Mouse (Mus musculus) hindbrain, embryonic 15.5 days (tissue): Measurements from ENCODE around the gene Afap1. TPM values are rescaled to one million over a fixed set of nuclear protein-coding genes. Genes with fewer than 3 reads are reported as not detected.

Source experiments
- ATAC-seq: fragments of 200-750 bp; cut with Nextera tagmentation; 2 replicates; pipeline ENCODE4 v1.8.0; 2017; ENCODE audit warnings: low read depth, moderate number of reproducible peaks, moderate TSS enrichment; ENCODE audit not compliant: low FRiP score
- H3K27ac ChIP-seq: fragments of 300-500 bp; sonication (generic); replicated peaks from 2 replicates; pipeline ENCODE4 v1.5.1; 2015; ENCODE audit warnings: mild to moderate bottlenecking, inconsistent platforms
- H3K27me3 ChIP-seq: fragments of 300-500 bp; sonication (generic); 2 replicates; pipeline ENCODE4 v1.6.1; 2015; ENCODE audit warnings: control low read depth, inconsistent platforms
- H3K36me3 ChIP-seq: fragments of 300-500 bp; sonication (generic); 2 replicates; pipeline ENCODE4 v1.6.1; 2015; ENCODE audit warnings: control low read depth, inconsistent platforms
- H3K4me1 ChIP-seq: fragments of 300-500 bp; sonication (generic); replicated peaks from 2 replicates; pipeline ENCODE4 v1.6.1; 2015; ENCODE audit warnings: control low read depth, inconsistent platforms
- H3K4me2 ChIP-seq: fragments of 300-500 bp; sonication (generic); 2 replicates; pipeline ENCODE4 v1.6.1; 2015; ENCODE audit warnings: moderate library complexity, mild to moderate bottlenecking, inconsistent platforms
- H3K4me3 ChIP-seq: fragments of 300-500 bp; sonication (generic); 2 replicates; pipeline ENCODE4 v1.5.1; 2015; ENCODE audit warnings: mild to moderate bottlenecking, inconsistent platforms
- H3K9ac ChIP-seq: fragments of 300-500 bp; sonication (generic); 2 replicates; pipeline ENCODE4 v1.6.1; 2015; ENCODE audit warnings: inconsistent platforms
- H3K9me3 ChIP-seq: fragments of 300-500 bp; sonication (generic); 2 replicates; pipeline ENCODE4 v1.6.1; 2016; ENCODE audit warnings: control low read depth, inconsistent platforms
- WGBS: fragments of 180-500 bp; shearing (Covaris S2); methylation state at CpG from one replicate; pipeline ENCODE4 v1.1.7; 2015; 5-methylcytosine and 5-hydroxymethylcytosine counted together
- polyA plus RNA-seq: library from polyadenylated mRNA; unstranded; fragments of >200 nt; fragmentation: Nextera tagmentation; extraction: Ambion mirVana; gene quantifications from 2 replicates; pipeline ENCODE4 v1.2.1, GENCODE M21; 2015

Gene Afap1
- polyA plus RNA-seq, result 67.5 and 73.2 TPM in 2 replicates

- peak; percentile 95 for ATAC-seq
- whole genome bisulfite sequencing, result under 1% methylated on average over 49 of the region's 49 CpGs
- Histone ChIP-seq H3K4me1 (peaks cover 45% of the 10 kb centered on the region), H3K27ac (peak within 1 kb of the TSS; percentile 84), H3K9ac (peak within 1 kb of the TSS; percentile 93), H3K36me3 (no peaks in the 10 kb centered on the region), H3K4me2 (peak within 1 kb of the TSS; percentile 83), H3K27me3 (no peaks in the 10 kb centered on the region), H3K4me3 (peak within 1 kb of the TSS; percentile 88), H3K9me3 (no peaks in the 10 kb centered on the region)
Observed at GRCm38 (mm10) chr5:35893093-35893804, at the start of gene Afap1. Gene Afap1, plus strand, starts transcription at chr5:35893319.

DNA sequence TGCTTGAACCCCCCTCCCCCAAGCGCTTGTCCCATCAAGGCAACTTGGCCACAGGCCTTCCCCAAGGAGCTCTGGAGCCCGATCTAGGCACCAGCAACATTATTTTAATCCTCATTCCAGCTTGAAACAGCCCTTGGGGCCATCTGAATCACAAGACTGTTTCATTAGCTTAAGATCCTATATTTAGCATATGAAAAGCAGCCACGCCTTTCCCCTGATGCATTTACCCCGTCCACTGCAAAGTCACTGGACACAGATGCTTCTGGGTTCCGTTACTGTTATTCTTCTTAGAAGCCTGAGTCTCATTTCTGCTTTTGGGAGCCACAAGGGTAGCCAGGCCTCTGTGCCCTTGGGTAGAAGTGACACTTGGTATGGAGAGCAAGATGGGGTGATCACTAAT is 41.6 kb upstream of the Afap1 start:
- Histone ChIP-seq H3K4me3 (no peak overlapping the region), H3K4me2 (no peak overlapping the region), H3K36me3 (no peaks in the 10 kb centered on the region), H3K27ac (no peak overlapping the region), H3K4me1 (peaks cover 9% of the 10 kb centered on the region; the same call in 1 of the 2 replicates), H3K9ac (no peak overlapping the region), H3K9me3 (no peaks in the 10 kb centered on the region), H3K27me3 (no peaks in the 10 kb centered on the region)
- no peak for ATAC-seq
- WGBS, result 45% methylated on average over 5 of the region's 5 CpGs

GRCm38 (mm10) chr5:35853463-35853862 is 39.7 kb upstream of the Afap1 start:
- no peak overlapping the region for H3K27ac ChIP-seq
- no peaks in the 10 kb centered on the region for H3K9me3 ChIP-seq
- no peak overlapping the region for H3K4me3 ChIP-seq
- ATAC-seq, result no peak
- no peaks in the 10 kb centered on the region for H3K27me3 ChIP-seq
- no peak overlapping the region for H3K9ac ChIP-seq
- WGBS, result 84% methylated on average over 4 of the region's 4 CpGs
- no peak overlapping the region for H3K4me2 ChIP-seq
- no peaks in the 10 kb centered on the region for H3K36me3 ChIP-seq
- H3K4me1 ChIP-seq, result peaks cover 9% of the 10 kb centered on the region; the same call in 1 of the 2 replicates

- H3K4me1 ChIP-seq, result peaks cover 2% of the 10 kb centered on the region; the same call in 1 of the 2 replicates
- no peak overlapping the region for H3K4me3 ChIP-seq
- H3K27me3 ChIP-seq, result no peaks in the 10 kb centered on the region
- H3K4me2 ChIP-seq, result no peak overlapping the region
- H3K9ac ChIP-seq, result no peak overlapping the region
- 0 out of 2 replicates have a peak, but pooled peaks have one; percentile 7 for ATAC-seq
- H3K36me3 ChIP-seq, result no peaks in the 10 kb centered on the region
- H3K9me3 ChIP-seq, result no peaks in the 10 kb centered on the region
- 34% methylated on average over 3 of the region's 3 CpGs for WGBS
- H3K27ac ChIP-seq, result no peak overlapping the region
Observed at GRCm38 (mm10) chr5:35856245-35856644, 36.9 kb upstream of the Afap1 start.

DNA sequence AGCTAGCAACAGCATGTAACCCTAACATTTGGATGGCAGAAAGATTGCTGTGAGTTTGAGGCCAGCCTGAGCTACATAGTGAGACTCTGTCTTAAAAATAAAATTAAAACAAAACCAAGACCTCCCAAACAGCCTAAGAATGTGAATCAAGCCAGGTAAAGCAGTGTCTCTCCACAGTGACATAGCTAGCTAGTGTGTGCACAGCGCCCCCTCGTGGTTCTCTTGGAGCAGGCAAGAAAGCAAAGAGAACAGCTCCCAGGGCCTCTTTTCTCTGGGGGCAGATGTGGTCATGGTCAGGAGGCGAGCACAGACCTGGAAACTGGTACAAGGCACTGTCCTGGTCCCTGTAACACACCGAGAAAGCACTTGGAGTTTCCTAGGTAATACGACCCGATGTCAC is 35.0 kb upstream of the Afap1 start:
- no peak overlapping the region for H3K4me2 ChIP-seq
- H3K4me1 ChIP-seq, result no peaks in the 10 kb centered on the region
- no peak overlapping the region for H3K4me3 ChIP-seq
- ATAC-seq, result peak; percentile 33; the same call in 1 of the 2 replicates
- no peaks in the 10 kb centered on the region for H3K36me3 ChIP-seq
- no peaks in the 10 kb centered on the region for H3K9me3 ChIP-seq
- no peaks in the 10 kb centered on the region for H3K27me3 ChIP-seq
- H3K27ac ChIP-seq, result no peak overlapping the region
- no peak overlapping the region for H3K9ac ChIP-seq
- WGBS, result 26% methylated on average over 6 of the region's 6 CpGs

DNA sequence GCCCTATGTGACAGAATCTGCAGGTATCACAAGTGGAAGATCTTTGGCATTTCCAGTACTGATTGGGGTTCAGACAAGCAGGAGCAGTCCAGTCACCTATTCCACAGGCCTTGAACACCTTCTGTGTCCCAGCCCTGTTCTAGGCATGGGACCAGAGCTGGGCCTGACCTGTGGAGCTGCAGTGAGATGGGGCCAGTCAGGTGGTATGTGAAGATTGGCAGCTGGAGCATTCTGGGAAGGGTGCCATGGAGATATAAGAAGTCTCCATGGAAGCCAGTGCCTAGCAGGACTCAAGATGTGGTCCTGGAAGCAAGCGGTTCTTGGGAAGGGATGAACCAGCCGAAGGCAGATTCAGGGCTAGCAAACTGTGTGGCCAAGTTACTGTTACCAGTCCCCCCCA is 31.7 kb upstream of the Afap1 start:
- Histone ChIP-seq H3K9ac (no peak overlapping the region), H3K4me1 (no peaks in the 10 kb centered on the region), H3K4me3 (no peak overlapping the region), H3K27me3 (no peaks in the 10 kb centered on the region), H3K36me3 (no peaks in the 10 kb centered on the region), H3K27ac (no peak overlapping the region), H3K9me3 (no peaks in the 10 kb centered on the region), H3K4me2 (no peak overlapping the region)
- ATAC-seq, result no peak
- WGBS, result 97% methylated on average over 2 of the region's 2 CpGs

DNA sequence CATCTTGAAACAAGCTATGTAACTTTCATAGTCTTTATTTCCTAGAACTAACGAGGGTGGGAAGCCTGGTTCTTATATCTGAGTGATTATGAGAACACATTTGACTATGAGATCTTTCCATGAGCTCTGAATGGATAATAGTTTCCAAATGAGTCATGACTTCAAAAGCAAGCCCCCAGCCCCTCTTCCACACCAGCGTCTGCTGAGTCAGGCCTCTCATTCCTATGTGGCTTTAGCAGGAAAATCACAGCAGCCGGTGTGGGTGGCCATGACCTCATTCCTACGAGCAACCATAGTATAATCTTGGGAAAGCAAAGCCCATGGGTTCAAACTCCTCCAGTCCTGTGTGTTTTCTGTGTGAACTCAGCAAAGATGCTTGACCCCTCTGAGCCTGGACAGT is 23.1 kb upstream of the Afap1 start:
- no peaks in the 10 kb centered on the region for H3K9me3 ChIP-seq
- no peaks in the 10 kb centered on the region for H3K27me3 ChIP-seq
- H3K9ac ChIP-seq, result no peak overlapping the region
- no peaks in the 10 kb centered on the region for H3K36me3 ChIP-seq
- 0 out of 2 replicates have a peak, but pooled peaks have one; percentile 52 for ATAC-seq
- no peak overlapping the region for H3K4me2 ChIP-seq
- no peak overlapping the region for H3K27ac ChIP-seq
- H3K4me1 ChIP-seq, result no peaks in the 10 kb centered on the region
- WGBS, result 84% methylated on average over 4 of the region's 4 CpGs
- H3K4me3 ChIP-seq, result no peak overlapping the region

DNA sequence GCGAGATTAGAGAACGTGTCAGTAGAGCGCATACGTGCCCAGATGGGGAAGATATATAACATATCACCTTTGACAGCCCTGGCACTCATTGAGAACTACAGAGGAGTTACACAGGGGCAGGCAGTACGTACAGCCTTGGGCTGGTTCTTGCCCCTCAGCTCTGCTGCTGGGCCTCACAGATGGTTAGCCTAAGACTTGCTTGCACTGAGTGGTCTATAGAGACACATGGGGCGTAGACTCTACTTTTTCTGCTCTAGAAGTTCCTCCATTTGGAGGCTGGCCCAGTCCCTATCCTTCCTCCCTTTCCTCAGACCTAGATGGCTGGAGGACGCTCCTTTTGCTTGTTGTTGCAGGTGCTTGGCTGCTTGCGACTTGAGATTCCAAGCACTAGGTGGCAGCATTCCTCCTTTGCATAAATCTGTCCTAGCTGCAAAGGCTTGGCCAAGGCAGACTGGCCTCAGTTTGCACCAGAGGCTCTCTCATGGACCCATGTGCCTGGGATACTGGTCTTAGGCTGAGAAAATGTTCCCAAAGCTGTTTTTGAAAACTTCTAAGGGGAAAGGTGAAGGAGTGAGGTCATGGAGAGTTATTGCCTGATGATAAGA is 22.6 kb upstream of the Afap1 start:
- peak; percentile 72 for ATAC-seq
- no peak overlapping the region for H3K4me3 ChIP-seq
- H3K9me3 ChIP-seq, result no peaks in the 10 kb centered on the region
- no peaks in the 10 kb centered on the region for H3K4me1 ChIP-seq
- no peak overlapping the region for H3K9ac ChIP-seq
- H3K27ac ChIP-seq, result no peak overlapping the region
- WGBS, result 64% methylated on average over 8 of the region's 8 CpGs
- H3K36me3 ChIP-seq, result no peaks in the 10 kb centered on the region
- H3K4me2 ChIP-seq, result no peak overlapping the region
- H3K27me3 ChIP-seq, result no peaks in the 10 kb centered on the region

GRCm38 (mm10) chr5:35873382-35873781 is 19.7 kb upstream of the Afap1 start:
- ATAC-seq, result 0 out of 2 replicates have a peak, but pooled peaks have one; percentile 33
- no peak overlapping the region for H3K27ac ChIP-seq
- WGBS, result 20% methylated on average over 4 of the region's 4 CpGs
- H3K4me3 ChIP-seq, result no peak overlapping the region
- no peaks in the 10 kb centered on the region for H3K9me3 ChIP-seq
- H3K9ac ChIP-seq, result no peak overlapping the region
- no peaks in the 10 kb centered on the region for H3K4me1 ChIP-seq
- no peak overlapping the region for H3K4me2 ChIP-seq
- H3K36me3 ChIP-seq, result no peaks in the 10 kb centered on the region
- no peaks in the 10 kb centered on the region for H3K27me3 ChIP-seq

GRCm38 (mm10) chr5:35876236-35876635 is 16.9 kb upstream of the Afap1 start:
- no peak overlapping the region for H3K4me3 ChIP-seq
- 92% methylated on average over 5 of the region's 5 CpGs for WGBS
- no peak overlapping the region for H3K9ac ChIP-seq
- ATAC-seq, result no peak
- no peaks in the 10 kb centered on the region for H3K36me3 ChIP-seq
- H3K4me1 ChIP-seq, result 0 out of 2 replicates have a peak, but pooled peaks cover 11% of the 10 kb centered on the region
- H3K27me3 ChIP-seq, result no peaks in the 10 kb centered on the region
- H3K4me2 ChIP-seq, result no peak overlapping the region
- no peak overlapping the region for H3K27ac ChIP-seq
- no peaks in the 10 kb centered on the region for H3K9me3 ChIP-seq

- Histone ChIP-seq H3K9me3 (no peaks in the 10 kb centered on the region), H3K4me2 (no peak overlapping the region), H3K36me3 (no peaks in the 10 kb centered on the region), H3K9ac (no peak overlapping the region), H3K27ac (no peak overlapping the region), H3K27me3 (no peaks in the 10 kb centered on the region), H3K4me3 (no peak overlapping the region), H3K4me1 (peaks cover 11% of the 10 kb centered on the region; the same call in 1 of the 2 replicates)
- 65% methylated on average over 8 of the region's 8 CpGs for WGBS
- peak; percentile 49; the same call in 1 of the 2 replicates for ATAC-seq
Observed at GRCm38 (mm10) chr5:35879199-35879598, 13.9 kb upstream of the Afap1 start.

GRCm38 (mm10) chr5:35882391-35882790 is 10.7 kb upstream of the Afap1 start:
- H3K9ac ChIP-seq, result no peak overlapping the region
- no peak for ATAC-seq
- no peaks in the 10 kb centered on the region for H3K36me3 ChIP-seq
- no peaks in the 10 kb centered on the region for H3K27me3 ChIP-seq
- H3K4me2 ChIP-seq, result no peak overlapping the region
- 45% methylated on average over 9 of the region's 9 CpGs for WGBS
- H3K9me3 ChIP-seq, result no peaks in the 10 kb centered on the region
- H3K4me3 ChIP-seq, result no peak overlapping the region
- H3K4me1 ChIP-seq, result peaks cover 11% of the 10 kb centered on the region; the same call in 1 of the 2 replicates
- H3K27ac ChIP-seq, result no peak overlapping the region
